Mouse (Mus musculus): ENCODE data around the gene Usp44. TPM values are rescaled to one million over a fixed set of nuclear protein-coding genes. Genes with fewer than 3 reads are reported as not detected.
"Not testable (repeated sequence)": the region's sequence is repeated elsewhere in the genome, so short reads cannot be mapped to it uniquely, and the experiment has no call there.

Usp44 gene
- polyA plus RNA-seq, 1 experiment: 0.17 TPM

DNA sequence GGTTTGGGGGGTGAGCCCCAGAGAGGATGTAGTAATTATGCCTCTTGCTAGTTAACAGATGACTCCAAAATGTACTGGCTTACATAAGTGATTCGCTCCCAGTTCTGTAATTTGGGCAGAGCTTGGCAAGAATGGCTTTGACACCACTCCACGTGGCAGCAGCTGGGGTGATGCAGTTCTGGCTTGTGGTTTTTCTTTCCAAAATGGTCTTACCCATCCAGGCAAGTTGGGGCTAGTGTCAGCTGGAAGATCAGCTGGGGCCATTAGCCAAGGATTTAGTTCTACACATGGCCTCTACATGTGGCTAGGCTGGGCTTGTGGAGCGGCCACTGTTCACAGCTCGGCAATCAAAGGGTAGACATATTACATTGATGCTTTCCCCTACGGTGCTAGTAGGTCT, 30.5 kb upstream of the Usp44 start:
- H3ac ChIP-seq (ENCODE audit: control insufficient read depth, insufficient read length): no peak overlapping the region
- TF ChIP-seq E2F4 (IDR thresholded peaks at IDR 0.05; ENCODE audit: insufficient read depth): no peak
- peak; percentile 89 for TF ChIP-seq TCF12 (IDR thresholded peaks at IDR 0.05; ENCODE audit: insufficient read depth, poor library complexity, severe bottlenecking)
- TF ChIP-seq USF1 (IDR thresholded peaks at IDR 0.05; ENCODE audit: low read depth): peak; percentile 54
- TF ChIP-seq MYOG (IDR thresholded peaks at IDR 0.05; ENCODE audit: control insufficient read depth in 1 of 3, insufficient read depth in 1 of 3, insufficient read length in 2 of 3, low read depth in 2 of 3): peak; percentile 70 to 94 (median 90)
- TF ChIP-seq POLR2A (IDR thresholded peaks at IDR 0.05; ENCODE audit: insufficient read length, low read depth): no peak
- no peak for TF ChIP-seq REST (IDR thresholded peaks at IDR 0.05; ENCODE audit: insufficient read depth, insufficient read length)
- TF ChIP-seq MAX (IDR thresholded peaks at IDR 0.05; ENCODE audit: low read depth): peak; percentile 70
- TF ChIP-seq TCF3 (IDR thresholded peaks at IDR 0.05; ENCODE audit: insufficient read length, low read depth): peak; percentile 88
- TF ChIP-seq CEBPB (IDR thresholded peaks at IDR 0.05; ENCODE audit: insufficient read depth, poor library complexity, severe bottlenecking): no peak
- TF ChIP-seq MYOD1 (IDR thresholded peaks at IDR 0.05; ENCODE audit: control insufficient read depth in 1 of 3, insufficient read length in 2 of 3, low read depth in 2 of 3): peak; percentile 28 to 86 (median 83)
- TF ChIP-seq POLR2AphosphoS2 (IDR thresholded peaks at IDR 0.05; ENCODE audit: insufficient read length, low read depth): no peak
- TF ChIP-seq SRF (IDR thresholded peaks at IDR 0.05; ENCODE audit: control insufficient read depth, insufficient read length, low read depth): no peak
- H3K4me2 ChIP-seq (ENCODE audit: low read depth): peak overlapping the region; percentile 86
- no peaks in the 10 kb centered on the region for H3K27me3 ChIP-seq (ENCODE audit: control insufficient read depth, insufficient read depth, insufficient read length)
- no peaks in the 10 kb centered on the region for H3K36me3 ChIP-seq (ENCODE audit: control insufficient read depth, insufficient read depth)
- no peaks in the 10 kb centered on the region for H3K79me2 ChIP-seq (ENCODE audit: control insufficient read depth, insufficient read depth)
- H3K4me3 ChIP-seq: no peak overlapping the region

DNA sequence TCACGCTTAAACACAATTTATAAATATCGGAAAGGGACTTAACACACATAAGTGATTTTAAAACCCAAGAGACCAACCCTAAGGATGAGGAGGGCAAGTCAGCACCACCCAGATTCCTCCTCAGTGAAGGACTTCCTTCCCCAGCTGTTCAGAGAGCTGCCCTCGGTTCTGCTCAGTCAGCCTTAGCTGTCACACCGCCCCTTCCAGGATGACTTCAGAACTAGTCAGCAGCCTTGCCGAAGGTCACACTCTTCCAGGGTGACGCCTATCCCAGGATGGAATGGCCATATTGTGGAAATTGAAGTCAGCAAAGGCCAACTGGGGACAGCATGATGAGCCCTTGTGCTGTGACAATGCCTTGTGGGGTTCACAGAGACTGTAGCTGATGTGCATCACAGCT, 28.2 kb upstream of the Usp44 start:
- Histone ChIP-seq H3K4me3 (no peak overlapping the region), H3K79me2 (ENCODE audit: control insufficient read depth, insufficient read depth) (no peaks in the 10 kb centered on the region), H3K27me3 (ENCODE audit: control insufficient read depth, insufficient read depth, insufficient read length) (no peaks in the 10 kb centered on the region), H3K4me2 (ENCODE audit: low read depth) (no peak overlapping the region), H3ac (ENCODE audit: control insufficient read depth, insufficient read length) (no peak overlapping the region), H3K36me3 (ENCODE audit: control insufficient read depth, insufficient read depth) (no peaks in the 10 kb centered on the region)
- TF ChIP-seq POLR2AphosphoS2 (IDR thresholded peaks at IDR 0.05; ENCODE audit: insufficient read length, low read depth) (no peak), MYOG (IDR thresholded peaks at IDR 0.05; ENCODE audit: control insufficient read depth in 1 of 3, insufficient read depth in 1 of 3, insufficient read length in 2 of 3, low read depth in 2 of 3) (peak in 2 of 3 experiments; percentile 61 to 79), USF1 (IDR thresholded peaks at IDR 0.05; ENCODE audit: low read depth) (no peak), TCF12 (IDR thresholded peaks at IDR 0.05; ENCODE audit: insufficient read depth, poor library complexity, severe bottlenecking) (peak; percentile 50), MYOD1 (IDR thresholded peaks at IDR 0.05; ENCODE audit: control insufficient read depth in 1 of 3, insufficient read length in 2 of 3, low read depth in 2 of 3) (peak in 2 of 3 experiments; percentile 33 to 66)

- H3K27me3 ChIP-seq (ENCODE audit: control insufficient read depth, insufficient read depth, insufficient read length); H3K79me2 ChIP-seq (ENCODE audit: control insufficient read depth, insufficient read depth); H3K4me2 ChIP-seq (ENCODE audit: low read depth); H3ac ChIP-seq (ENCODE audit: control insufficient read depth, insufficient read length); H3K4me3 ChIP-seq; H3K36me3 ChIP-seq (ENCODE audit: control insufficient read depth, insufficient read depth): not testable (repeated sequence)
These were observed 21.9 kb upstream of the Usp44 start for GRCm38 (mm10) chr10:93809438-93809837.

GRCm38 (mm10) chr10:93810590-93811185, 20.7 kb upstream of the Usp44 start:
- TF ChIP-seq MAX (IDR thresholded peaks at IDR 0.05; ENCODE audit: low read depth) (no peak), SRF (IDR thresholded peaks at IDR 0.05; ENCODE audit: control insufficient read depth, insufficient read length, low read depth) (no peak), TCF12 (IDR thresholded peaks at IDR 0.05; ENCODE audit: insufficient read depth, poor library complexity, severe bottlenecking) (no peak), POLR2A (IDR thresholded peaks at IDR 0.05; ENCODE audit: insufficient read length, low read depth) (no peak), E2F4 (IDR thresholded peaks at IDR 0.05; ENCODE audit: insufficient read depth) (no peak), CEBPB (IDR thresholded peaks at IDR 0.05; ENCODE audit: insufficient read depth, poor library complexity, severe bottlenecking) (no peak), TCF3 (IDR thresholded peaks at IDR 0.05; ENCODE audit: insufficient read length, low read depth) (no peak), POLR2AphosphoS2 (IDR thresholded peaks at IDR 0.05; ENCODE audit: insufficient read length, low read depth) (no peak), MYOD1 (IDR thresholded peaks at IDR 0.05; ENCODE audit: control insufficient read depth in 1 of 3, insufficient read length in 2 of 3, low read depth in 2 of 3) (peak in 1 of 3 experiments; percentile 7), USF1 (IDR thresholded peaks at IDR 0.05; ENCODE audit: low read depth) (no peak), MYOG (IDR thresholded peaks at IDR 0.05; ENCODE audit: control insufficient read depth in 1 of 3, insufficient read depth in 1 of 3, insufficient read length in 2 of 3, low read depth in 2 of 3) (peak in 1 of 3 experiments; percentile 59)
- no peaks in the 10 kb centered on the region for H3K79me2 ChIP-seq (ENCODE audit: control insufficient read depth, insufficient read depth)
- no peak overlapping the region for H3ac ChIP-seq (ENCODE audit: control insufficient read depth, insufficient read length)
- peak overlapping the region; percentile 38 for H3K4me2 ChIP-seq (ENCODE audit: low read depth)
- H3K4me3 ChIP-seq: no peak overlapping the region
- no peaks in the 10 kb centered on the region for H3K36me3 ChIP-seq (ENCODE audit: control insufficient read depth, insufficient read depth)
- H3K27me3 ChIP-seq (ENCODE audit: control insufficient read depth, insufficient read depth, insufficient read length): no peaks in the 10 kb centered on the region

DNA sequence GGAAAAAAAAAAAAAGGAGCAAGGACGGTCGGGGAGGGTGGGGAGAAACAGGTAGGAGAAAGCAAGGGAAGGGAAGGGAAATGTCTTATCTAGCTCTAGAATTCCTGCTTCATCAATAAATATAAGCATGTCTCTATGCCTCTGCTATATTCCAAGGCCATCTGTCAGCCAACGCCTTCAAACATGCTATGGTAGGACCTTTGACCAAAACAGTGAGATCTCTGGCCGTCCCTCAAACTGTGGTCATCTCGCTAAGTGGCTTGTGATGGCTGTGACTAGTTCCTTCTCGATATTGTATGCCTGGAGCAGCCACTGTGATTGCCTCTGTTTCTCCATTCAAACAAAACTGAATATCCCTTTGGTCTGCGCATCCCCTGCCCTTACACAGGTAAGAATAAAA, 19.3 kb upstream of the Usp44 start:
- Histone ChIP-seq H3K27me3 (ENCODE audit: control insufficient read depth, insufficient read depth, insufficient read length) (no peaks in the 10 kb centered on the region), H3K36me3 (ENCODE audit: control insufficient read depth, insufficient read depth) (no peaks in the 10 kb centered on the region), H3K4me3 (no peak overlapping the region), H3K4me2 (ENCODE audit: low read depth) (no peak overlapping the region), H3ac (ENCODE audit: control insufficient read depth, insufficient read length) (no peak overlapping the region), H3K79me2 (ENCODE audit: control insufficient read depth, insufficient read depth) (no peaks in the 10 kb centered on the region)
- TF ChIP-seq SRF (IDR thresholded peaks at IDR 0.05; ENCODE audit: control insufficient read depth, insufficient read length, low read depth): no peak
- TF ChIP-seq MAX (IDR thresholded peaks at IDR 0.05; ENCODE audit: low read depth): no peak
- no peak for TF ChIP-seq MYOD1 (IDR thresholded peaks at IDR 0.05; ENCODE audit: control insufficient read depth in 1 of 3, insufficient read length in 2 of 3, low read depth in 2 of 3)
